Mouse (Mus musculus) ovary, postnatal 36 days (tissue): ENCODE results near the gene Trim44.

Experiments used
- DNase-seq: peaks from one replicate; pipeline ENCODE4 v3.0.0; 2022; ENCODE audit warnings: low spot score, mixed read lengths

Gene Trim44

DNA sequence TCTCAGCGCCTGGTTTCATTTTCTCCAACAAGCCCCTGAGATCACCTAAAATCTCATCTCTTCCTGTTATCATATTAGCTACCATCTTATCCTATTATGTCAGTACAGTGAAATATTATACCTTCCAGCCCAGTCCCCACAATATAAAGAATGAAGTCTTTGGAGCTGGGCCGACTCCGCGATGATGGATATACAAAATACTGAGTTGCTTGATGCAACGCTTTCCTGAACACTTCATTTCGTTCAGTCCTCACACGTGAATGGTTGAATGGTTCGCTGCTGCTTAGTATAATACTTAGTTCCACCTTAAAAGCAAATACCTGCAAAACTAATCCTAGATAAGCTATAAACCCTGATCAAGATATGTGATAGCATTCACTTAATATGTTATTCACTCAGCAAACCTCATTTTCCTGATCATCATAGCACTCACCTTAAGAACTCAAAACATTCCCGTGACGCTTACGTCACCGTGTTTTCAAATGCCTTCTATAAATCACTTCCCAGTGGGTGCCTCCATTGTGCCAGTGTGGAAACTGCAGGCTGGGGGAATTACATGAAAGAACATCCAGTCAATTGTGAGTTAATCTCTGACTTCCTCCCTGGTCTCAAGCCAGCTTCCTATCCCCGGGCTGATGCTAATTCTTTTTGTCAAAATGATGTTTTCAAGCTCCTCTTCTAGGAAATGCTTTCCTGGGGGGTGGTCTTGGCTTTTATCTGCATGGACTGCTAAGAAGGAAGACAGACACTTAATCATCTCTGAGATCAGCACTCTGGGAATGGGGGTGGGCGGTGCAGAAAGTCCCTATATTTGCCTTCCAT, at the start of gene Trim44:
Gene Trim44, minus strand, starts transcription at position 466 of the 822 bp plus-strand sequence.
- no peak for DNase-seq

DNA sequence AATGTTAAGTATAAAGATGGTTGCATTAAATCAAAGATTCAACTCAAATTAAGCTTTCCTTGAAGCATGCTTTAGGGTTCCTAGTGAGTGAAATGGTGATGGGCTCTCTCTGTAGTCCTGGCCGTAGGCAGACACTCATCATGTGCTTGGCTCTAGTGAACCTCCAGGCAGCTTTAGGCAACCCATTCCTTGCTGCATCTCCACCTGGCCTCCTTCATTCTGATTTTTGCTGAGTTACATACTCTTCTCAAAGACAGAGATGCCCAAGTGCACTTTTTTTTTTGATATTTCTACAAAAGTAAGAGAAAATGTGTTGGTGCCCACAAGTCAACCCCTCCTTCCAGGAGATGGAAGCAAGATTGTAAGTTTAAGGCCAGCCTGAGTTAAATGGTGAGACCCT, 47.5 kb upstream of the Trim44 start:
- DNase-seq: no peak

DNA sequence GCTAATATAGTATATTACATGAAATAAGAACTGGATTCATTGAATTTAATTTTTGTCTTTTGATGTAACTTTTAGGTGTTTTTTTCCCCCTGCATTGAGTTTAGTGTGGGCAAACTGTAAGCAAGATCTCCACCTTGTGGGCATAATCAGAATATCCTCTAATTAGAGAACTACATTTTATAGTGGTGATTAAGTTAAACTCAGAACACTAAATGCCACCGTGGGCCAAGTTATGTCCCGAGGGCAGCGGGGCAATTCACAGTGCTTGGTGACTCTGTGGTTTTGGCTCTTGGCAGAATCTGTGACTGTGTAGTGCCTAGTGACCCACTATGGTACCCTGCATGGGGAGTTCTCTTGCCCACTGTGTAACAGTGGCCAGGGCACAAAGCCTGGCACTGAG, 45.8 kb upstream of the Trim44 start:
- DNase-seq: no peak

DNA sequence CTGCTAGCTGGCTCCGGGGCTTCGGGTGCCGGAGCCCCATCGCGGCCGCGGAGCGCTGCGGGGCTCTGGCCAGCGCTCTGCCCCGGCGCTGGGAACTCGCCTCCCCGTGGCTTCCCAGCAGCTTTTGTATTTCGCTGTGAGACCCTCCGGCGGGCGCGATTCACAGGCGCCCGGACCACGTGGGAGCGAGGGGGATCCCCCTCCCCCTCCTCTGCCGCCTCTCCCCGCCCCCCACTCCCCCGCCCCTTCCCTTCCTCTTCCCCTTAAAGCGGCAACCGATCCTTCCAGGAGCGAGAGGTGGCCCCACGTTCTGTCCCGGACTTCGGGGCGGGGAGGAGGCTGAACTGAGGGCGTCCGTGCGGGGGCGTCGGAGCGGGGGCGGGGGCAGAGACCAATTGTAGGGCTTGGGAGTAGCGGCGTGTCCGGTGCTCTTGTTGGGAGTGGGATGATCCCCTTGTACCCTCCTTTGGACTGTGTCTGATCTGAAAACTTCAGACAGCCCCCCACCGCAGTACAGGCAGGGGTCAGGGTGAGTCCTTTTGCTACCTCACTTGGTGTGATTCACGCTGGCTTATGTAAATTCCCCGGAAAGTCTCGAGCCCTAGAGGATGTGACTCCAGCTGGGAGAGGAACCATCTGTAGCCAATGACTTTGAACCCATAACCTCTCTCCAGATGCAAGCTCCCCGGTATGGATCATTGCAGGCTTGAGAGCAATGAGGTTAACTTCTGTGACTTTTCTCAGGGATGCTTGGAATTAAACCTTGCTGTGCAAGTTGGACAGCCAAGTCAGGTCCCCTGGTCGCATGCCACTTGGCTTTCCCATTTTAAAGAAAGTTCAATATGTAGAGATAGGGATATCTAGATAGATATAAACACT, 44.3 kb upstream of the Trim44 start, which contains the start of gene Fjx1:
Gene Fjx1, minus strand, starts transcription at position 829 of the 879 bp plus-strand sequence.
- DNase-seq: peak; percentile 44

DNA sequence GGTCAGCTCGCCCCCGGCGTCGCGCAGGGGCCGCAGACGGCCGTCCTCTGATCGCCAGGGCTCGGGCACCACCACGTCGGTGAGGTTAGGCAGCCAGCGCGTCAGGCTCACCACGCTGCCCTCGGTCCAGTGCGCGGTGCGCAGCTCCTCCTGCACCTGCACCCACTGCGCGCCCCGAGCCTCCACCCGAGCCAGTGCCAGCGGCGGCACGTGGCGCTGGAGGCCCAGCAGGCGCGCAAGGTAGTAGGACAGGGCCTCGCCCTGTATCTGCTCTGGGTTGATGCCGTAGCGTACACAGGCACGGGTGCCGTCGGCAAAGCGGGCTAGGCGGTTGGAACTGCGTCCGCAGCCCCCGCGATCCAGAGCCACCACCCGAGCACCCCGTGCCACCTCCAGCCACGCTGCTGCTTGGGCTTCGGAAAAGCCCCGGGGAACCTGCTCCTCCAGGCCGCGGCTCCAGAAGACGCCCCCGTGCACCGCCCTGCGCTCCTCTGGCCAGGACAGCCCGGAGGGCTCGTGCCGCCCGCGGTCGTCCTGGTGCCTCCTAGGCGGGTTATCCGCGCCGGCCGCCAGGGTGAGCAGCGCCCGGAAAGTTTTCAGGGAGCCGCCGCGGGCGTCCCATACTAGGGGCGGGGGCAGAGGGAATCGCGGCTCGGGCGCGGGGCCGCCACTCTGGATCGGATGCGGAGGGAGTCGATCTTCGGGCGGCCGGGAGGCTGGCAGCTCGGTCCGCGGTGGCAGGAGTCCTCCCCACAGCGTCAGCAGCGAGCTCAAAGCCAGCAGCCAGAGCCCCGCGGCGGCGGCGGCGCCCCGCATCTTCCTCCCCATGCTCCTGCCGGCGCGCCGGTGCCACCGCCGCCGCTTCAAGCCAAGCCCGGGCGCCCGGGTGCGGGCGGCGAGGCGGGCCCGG, 43.4 kb upstream of the Trim44 start:
- peak; percentile 41 for DNase-seq

DNA sequence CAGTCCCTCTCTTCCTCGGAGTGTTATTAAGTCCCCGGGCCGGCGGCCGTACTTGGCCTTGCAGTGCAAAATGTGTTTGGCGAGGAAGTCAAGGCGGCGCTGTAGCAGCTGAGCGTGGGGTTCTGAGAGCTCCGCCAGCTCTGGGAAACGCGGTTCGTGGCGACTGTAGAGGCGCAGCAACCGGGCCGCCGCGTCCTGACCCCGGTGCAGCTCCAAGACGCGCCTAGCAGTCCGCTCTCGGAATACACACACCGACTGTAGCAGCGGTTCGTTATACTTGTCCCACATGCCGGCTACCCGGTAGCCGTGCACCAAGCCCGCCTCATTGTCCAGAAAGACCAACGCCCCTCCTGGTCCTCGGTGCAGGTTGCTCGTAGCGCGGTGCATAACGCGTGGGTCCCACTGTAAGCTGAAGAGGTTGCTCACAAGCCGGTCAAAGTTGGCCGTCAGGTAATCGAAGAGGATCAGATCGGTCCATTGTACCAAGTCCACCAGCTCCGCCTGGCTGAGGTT, 42.7 kb upstream of the Trim44 start:
- peak; percentile 69 for DNase-seq

DNA sequence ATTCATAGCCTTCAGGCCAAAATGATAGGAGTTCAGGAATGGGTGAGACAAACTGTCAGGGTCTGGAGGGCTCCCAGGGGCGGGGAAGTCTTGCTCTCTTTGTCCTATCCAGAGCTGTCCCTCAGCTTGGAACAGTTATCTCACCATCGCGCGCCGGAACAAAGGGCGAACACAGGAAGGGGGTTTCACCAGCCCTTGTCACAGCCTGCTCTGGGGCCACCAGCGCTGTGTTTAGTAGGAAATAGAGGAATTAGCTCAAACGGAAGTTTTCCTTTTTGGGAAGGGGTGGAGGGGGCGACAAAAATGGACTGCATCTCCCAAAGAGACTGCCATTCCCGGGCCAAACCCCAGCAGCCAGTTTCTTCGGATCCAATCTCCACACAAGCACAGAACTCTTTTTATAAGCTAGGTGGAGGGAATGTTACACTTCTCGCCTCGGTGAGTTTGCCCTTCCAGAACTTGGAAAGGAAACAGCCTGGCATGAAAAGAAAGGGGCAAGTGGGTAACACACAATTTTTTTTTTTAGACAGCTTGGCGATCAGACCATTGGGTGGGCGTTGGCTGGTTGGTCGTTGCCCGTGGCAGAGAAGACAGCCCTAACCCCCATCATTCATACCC, 42.1 kb upstream of the Trim44 start:
- peak; percentile 7 for DNase-seq

DNA sequence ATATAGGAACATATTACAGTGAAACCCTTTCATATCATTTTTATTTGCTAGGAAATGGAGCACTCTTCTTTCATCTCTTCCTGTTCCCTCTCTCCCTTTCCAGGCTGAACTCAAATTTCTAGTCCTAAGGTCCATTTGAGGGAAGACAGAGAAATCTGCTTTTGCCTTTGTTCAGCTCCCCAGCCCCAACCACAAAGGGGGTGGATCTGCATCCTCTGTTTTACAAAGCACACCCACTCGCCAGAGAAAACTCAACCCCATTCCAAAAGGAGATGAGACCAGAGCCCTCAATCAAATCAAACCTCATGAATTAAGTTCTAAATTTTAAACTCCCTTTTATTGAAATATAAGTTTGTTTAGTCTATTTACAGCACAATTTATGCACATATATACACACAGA, 41.4 kb upstream of the Trim44 start:
- DNase-seq: no peak

DNA sequence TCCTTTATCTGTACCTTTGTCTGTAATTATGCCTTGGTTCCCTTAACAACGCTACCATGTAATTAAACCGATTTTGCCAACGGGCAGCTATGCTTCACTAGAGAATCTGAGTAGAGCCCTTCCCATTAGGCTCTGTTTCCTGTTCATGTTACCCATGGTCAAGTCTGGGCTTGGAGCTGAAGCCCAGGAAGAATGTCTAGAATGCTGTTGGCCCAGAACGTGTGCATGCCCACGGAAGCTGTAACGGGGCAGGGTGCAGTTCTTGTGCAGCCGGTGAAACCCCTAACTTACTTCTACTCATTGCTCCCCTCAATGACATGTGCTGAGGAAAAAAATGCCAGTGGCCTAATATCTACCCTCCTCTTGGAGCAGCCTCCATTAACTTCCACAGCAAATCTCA, 40.2 kb upstream of the Trim44 start:
- DNase-seq: no peak

DNA sequence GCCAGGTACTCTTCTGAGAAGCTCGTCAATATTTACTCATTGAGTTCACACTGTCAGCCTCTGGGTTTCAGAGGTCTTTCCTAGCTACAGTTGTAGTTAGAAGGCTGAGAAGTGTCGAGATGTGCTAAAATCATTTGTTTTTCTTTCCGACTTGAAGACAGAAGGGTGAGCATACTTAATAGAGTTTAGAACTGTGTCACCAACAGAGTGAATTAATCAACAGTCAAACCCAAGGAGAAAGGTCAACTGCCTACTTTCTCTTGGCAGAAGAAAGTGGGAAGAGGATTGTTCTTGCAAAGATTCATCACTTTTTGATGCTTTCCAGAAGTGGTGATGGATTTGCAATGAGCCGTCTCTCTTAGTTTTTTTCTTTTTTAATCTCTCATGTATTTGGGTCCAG, 39.2 kb upstream of the Trim44 start:
- DNase-seq: no peak

DNA sequence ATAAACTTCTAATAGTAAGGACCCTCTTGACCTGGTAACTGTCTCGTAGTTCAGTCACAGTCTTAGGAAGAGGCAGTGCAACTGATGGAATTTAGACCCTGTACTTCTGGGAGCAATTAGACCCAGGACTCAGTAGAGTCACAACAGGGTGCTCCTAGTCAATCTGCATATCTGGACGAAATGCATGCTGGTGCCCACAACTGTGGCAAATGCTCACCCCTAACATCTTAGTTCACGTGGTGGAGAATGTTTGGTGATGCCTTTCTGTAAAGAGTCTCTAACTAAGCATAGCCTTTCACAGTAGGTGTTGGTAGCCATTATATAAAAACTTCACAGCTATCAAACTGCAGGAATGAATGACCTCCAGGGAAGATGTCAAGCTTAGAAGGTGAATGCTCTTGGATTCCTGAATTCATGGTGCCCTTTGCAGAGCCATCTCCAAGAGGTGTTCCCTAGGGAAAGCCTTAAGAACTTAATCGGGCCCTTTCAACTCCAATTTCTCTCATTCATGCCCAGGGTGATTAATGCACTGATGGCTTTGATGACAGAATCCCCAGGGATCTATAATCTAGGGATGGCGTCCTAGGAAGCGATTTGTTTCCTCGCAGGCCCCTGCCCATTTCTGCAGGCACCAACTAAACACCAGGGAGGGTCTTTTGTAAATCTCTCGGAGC, 29.9 kb upstream of the Trim44 start:
- no peak for DNase-seq

DNA sequence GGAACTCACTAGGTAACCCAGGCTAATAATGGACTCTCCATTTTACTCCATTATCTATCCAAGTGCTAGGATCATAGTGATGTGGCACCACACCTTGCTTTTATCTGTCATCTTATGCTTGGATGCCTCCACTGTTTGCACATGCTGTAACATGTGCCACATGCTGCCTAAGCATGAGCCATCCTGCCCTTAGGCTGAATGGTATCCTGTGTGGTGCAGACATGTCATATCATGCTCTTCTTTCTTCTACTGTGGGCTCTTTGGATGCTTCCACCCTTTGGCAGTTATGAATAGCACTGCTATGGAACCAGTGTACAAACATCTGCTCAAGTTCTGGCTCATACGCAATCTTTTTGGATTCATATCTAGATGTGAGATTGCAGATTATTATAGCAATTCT, 26.3 kb upstream of the Trim44 start:
- no peak for DNase-seq

DNA sequence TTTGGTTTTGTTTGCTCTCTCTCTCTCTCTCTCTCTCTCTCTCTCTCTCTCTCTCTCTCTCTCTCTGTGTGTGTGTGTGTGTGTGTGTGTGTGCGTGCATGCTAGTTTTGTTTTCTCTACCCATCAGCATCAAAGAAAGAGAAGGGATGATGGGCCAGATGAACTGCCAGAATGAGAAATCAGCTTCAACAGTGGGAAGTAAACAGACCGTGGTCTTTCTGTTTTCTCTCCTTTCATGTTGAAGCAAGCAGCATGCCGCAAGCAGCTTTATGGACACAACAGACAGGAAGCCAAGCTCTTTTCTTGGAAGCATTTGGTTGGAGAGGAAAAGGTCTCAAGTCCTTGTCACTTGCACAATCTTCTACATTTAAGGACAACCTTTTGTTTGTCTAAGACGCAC, 23.5 kb upstream of the Trim44 start:
- DNase-seq: no peak

DNA sequence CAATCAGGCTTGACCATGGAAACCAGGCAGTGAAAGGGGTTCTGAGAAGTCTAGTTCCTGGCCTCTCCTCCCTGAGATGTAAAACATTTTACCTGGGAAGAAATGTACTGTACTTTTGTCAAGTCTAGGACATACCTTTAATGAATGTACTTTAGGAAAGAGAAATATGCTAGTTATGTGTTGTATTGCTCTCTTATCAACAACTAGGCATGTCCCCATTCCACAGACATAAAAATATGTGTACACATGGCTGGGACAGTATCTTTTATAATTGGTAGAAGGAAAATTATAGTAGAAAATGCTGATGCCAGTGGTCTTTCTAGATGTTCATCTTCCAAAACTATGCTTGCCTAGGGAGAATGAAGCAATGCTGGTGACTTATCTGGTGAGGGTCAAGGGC, 20.3 kb upstream of the Trim44 start:
- no peak for DNase-seq

DNA sequence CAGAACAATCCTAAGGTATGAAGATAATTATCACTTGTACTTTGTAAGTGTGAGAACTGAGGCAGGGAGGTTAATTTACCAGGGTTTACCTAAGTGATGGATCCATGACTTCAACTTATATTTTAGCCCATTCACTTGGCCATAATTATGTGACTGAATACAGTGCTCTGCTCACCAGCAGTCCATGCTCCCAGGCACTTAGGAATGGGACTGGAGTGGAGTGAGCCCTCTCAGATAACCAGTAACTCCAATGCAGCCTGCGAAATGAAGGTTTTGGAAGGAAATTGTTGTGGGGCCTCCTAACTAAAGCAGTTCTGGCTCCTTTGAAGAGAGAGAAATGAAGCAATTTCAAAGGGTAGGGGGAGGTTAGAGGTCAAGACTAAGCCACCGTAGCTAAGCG, 18.8 kb upstream of the Trim44 start:
- no peak for DNase-seq

DNA sequence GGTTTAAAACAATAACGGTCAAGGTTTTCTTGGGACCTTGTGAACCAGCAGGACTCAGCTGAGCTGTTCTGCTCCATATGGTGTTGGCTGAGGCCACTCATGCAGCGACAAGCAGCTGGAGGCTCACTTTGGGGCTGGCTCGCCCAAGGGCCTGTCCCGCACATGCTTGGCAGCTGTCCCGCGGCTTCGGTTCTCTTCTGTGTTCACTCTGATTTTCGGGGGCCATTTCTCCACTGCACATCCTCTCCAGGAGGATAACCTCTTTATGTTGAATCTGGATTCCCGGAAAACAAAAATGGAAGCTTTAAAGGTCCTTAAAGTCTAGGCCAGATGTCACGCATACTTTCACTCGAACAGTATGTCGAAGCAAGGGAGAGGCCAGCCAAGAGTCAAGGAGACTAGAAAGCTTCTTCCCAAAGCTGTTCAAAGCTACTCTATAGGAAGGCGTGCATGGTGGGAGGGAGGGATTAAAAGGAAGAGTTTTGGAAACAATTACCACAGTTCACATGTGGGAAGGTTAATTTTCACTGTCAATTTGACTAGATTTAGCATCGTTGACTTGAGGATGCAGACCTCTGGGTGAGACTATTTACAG, 8.6 kb upstream of the Trim44 start:
- peak; percentile 6 for DNase-seq

DNA sequence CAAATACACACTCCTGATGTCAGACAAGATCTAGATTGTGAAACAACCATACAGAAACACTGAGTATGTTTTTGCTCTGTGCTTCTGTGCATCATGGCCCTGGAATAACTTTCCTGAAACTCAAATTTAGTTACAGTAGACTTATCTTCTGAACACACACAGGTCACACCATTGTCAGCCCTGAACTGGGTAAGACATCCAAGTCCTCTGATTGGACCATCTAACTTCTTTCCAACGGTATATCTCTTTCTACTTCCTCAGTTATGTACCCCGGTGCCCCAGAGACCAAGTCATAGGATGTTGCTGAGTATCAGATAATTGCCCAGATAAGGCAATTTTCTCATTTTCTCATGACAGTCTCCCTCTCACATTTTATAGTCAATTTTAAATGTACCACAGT, 5.1 kb upstream of the Trim44 start:
- no peak for DNase-seq

DNA sequence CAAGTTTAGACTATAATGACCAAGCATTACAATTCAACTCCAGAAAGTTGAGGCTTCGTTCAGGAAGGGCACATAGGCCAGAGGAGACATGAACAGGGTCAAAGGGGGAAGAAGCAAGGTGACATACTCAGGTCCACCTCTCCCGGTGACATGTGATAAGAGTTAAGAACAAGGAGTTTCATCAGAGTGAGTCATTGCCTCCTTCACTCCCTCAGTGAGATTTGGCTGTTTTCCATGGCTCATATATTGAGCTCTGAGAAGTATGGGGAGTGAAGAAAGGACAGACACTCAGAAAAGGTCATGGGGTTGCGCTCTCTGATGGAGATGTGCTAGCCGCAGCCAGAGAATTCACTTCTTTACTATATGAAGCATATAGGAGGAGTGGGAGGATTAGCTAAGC, 3.0 kb upstream of the Trim44 start:
- DNase-seq: no peak

DNA sequence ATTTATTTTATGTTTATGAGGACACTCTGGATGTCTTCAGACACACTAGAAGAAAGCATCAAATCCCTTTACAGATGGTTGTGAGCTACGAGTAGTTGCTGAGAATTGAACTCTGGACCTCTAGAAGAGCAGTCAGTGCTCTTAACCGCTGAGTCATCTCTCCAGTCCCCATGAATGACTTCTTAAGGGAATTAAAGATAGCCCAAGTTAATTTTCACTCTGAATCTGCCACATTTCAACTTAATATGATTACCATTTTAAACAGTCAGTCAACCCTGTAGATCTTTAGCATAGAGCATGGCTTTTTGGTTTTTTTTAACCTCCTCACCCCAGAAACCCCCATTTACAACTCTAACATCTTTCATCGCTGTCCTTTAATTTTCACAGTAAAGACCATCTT, 2.1 kb upstream of the Trim44 start:
- DNase-seq: no peak
